In the genomic region with DNA sequence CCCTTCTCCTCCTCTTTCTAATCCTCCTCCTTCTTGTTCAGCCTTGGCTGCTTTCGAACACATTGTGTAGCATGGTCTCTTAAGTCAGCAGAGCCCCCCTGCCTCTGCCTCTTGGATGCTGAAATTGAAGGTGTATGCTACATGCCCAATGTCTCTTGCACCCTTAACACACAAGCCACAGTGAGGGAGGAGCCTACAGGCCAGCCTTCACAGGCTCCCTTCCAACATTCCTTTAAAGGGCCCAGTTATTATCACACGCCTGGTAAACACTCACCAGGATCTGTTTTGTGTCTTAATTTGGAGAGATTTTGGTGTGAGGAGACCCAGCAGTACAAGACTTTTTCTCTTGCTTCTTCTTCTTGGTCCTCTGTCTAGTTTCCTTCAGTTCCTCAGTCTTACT, we compare ENCODE assay signal across 24 mouse cellular contexts.
A peak's percentile ranks its signal among the peaks of the same experiment; 100 is the strongest.
DNase-seq lines count a peak whose midpoint lies in the region; ATAC-seq and TF ChIP-seq lines count a peak whose summit lies in the region.
"Had no signal": no experiment of that assay in that cellular context is flagged by ENCODE, and none has a peak within 500 bp of the region (broad histone marks: within the 10 kb centered on the region; RNA-seq: fewer than 3 reads in every experiment).

No protein-coding gene starts in this region.

- TF ChIP-seq CTCF in kidney, adult 2 months (conservative IDR thresholded peaks at IDR 0.05; ENCODE audit: insufficient read depth, insufficient read length, low read depth, low read length) = no peak
- no peak for TF ChIP-seq CTCF in lung, postnatal 0 days (IDR thresholded peaks at IDR 0.05)
- no peak for TF ChIP-seq CTCF in stomach, postnatal 0 days (IDR thresholded peaks at IDR 0.05; ENCODE audit: low read depth)

- TF ChIP-seq EP300 in lung, postnatal 0 days (IDR thresholded peaks at IDR 0.05) = no peak
- no peak for TF ChIP-seq EP300 in stomach, postnatal 0 days (optimal IDR thresholded peaks at IDR 0.05)

- no peak overlapping the region for H3K4me3 ChIP-seq in heart, embryonic 14.5 days (ENCODE audit: control insufficient read depth in 1 of 2, insufficient read depth in 1 of 2, low read depth in 1 of 2, low read length in 2 of 2)
- no peak overlapping the region for H3K4me3 ChIP-seq in kidney, adult 2 months (ENCODE audit: insufficient read depth, low read depth, low read length)
- H3K4me3 ChIP-seq in lung, postnatal 0 days (ENCODE audit: low read depth, low read length) = no peak overlapping the region
- H3K4me3 ChIP-seq in stomach, postnatal 0 days (ENCODE audit: low read depth, low read length) = no peak overlapping the region
- H3K4me3 ChIP-seq: forebrain, embryonic 13.5 days; heart, embryonic 12.5 days; limb, embryonic 12.5 days; midbrain, embryonic 10.5 days; myocyte; neural tube, embryonic 13.5 days had no signal

- H3K27ac ChIP-seq in heart, embryonic 14.5 days (replicated peaks in 1 of 2; ENCODE audit: control insufficient read depth in 1 of 2, insufficient read depth in 1 of 2, low read depth in 2 of 2, low read length in 2 of 2) = 0 out of 4 replicates have a peak overlapping the region, but pooled peaks have one; percentile 10
- H3K27ac ChIP-seq in kidney, adult 2 months (ENCODE audit: insufficient read depth, low read depth, low read length) = no peak overlapping the region
- peak overlapping the region; percentile 26; the same call in 1 of the 2 replicates for H3K27ac ChIP-seq in lung, postnatal 0 days (ENCODE audit: low read length)
- peak overlapping the region; percentile 53; the same call in 1 of the 2 replicates for H3K27ac ChIP-seq in stomach, postnatal 0 days (replicated peaks)
- H3K27ac ChIP-seq: forebrain, embryonic 13.5 days; hindbrain, postnatal 0 days; limb, embryonic 12.5 days; midbrain, embryonic 10.5 days; neural tube, embryonic 13.5 days had no signal

- H3K4me2 ChIP-seq in heart, embryonic 14.5 days (ENCODE audit: low read length) = no peak overlapping the region
- H3K4me2 ChIP-seq in lung, postnatal 0 days (replicated peaks; ENCODE audit: low read depth, low read length) = no peak overlapping the region
- no peak overlapping the region for H3K4me2 ChIP-seq in stomach, postnatal 0 days (replicated peaks; ENCODE audit: low read depth)
- H3K4me2 ChIP-seq: forebrain, embryonic 13.5 days; heart, embryonic 12.5 days; limb, embryonic 12.5 days; neural tube, embryonic 13.5 days had no signal

- H3K9me3 ChIP-seq in heart, embryonic 14.5 days (ENCODE audit: control insufficient read depth, low read length) = no peaks in the 10 kb centered on the region
- H3K9me3 ChIP-seq in lung, postnatal 0 days (ENCODE audit: low read length) = no peaks in the 10 kb centered on the region
- H3K9me3 ChIP-seq in stomach, postnatal 0 days (ENCODE audit: control insufficient read depth, low read length) = no peaks in the 10 kb centered on the region
- H3K9me3 ChIP-seq: forebrain, embryonic 13.5 days; heart, embryonic 12.5 days; limb, embryonic 12.5 days; midbrain, embryonic 10.5 days; neural tube, embryonic 13.5 days had no signal

- DNase-seq in heart, postnatal 4 days = no peak
- peak; percentile 49 for DNase-seq in kidney, adult 2 months
- no peak for DNase-seq in kidney, adult 18-20 months
- no peak for DNase-seq in lung, postnatal 0 days (ENCODE audit: low spot score)
- DNase-seq in lung, postnatal 14 days = no peak
- DNase-seq in stomach, postnatal 0 days (ENCODE audit: low spot score) = no peak
- no peak for DNase-seq in kidney, postnatal 4 days
- DNase-seq: adrenal gland, adult 2 months; cerebellum, adult 18-20 months; kidney, adult 9 months; kidney, postnatal 14 days; right cerebral cortex, postnatal 4 days; thymus, adult 18-20 months; thymus, postnatal 36 days had no signal

- no peak for TF ChIP-seq POLR2A in kidney, adult 2 months (IDR thresholded peaks at IDR 0.05; ENCODE audit: low read depth, low read length)

- no peak overlapping the region for H3K9ac ChIP-seq in heart, embryonic 14.5 days (ENCODE audit: low read length)
- H3K9ac ChIP-seq in lung, postnatal 0 days (replicated peaks; ENCODE audit: low read depth) = no peak overlapping the region
- H3K9ac ChIP-seq in stomach, postnatal 0 days (ENCODE audit: low read length) = no peak overlapping the region
- H3K9ac ChIP-seq: forebrain, embryonic 13.5 days; heart, embryonic 12.5 days; limb, embryonic 12.5 days; neural tube, embryonic 13.5 days had no signal

- WGBS in heart, embryonic 14.5 days = 64% methylated on average over 2 of the region's 2 CpGs
- WGBS in kidney, adult 2 months = 59% methylated on average over 2 of the region's 2 CpGs
- 67% methylated on average over 2 of the region's 2 CpGs for WGBS in lung, postnatal 0 days
- WGBS in stomach, postnatal 0 days = 53% methylated on average over 2 of the region's 2 CpGs

- ATAC-seq in heart, embryonic 14.5 days (ENCODE audit: insufficient number of reproducible peaks, insufficient read depth, low FRiP score, low read depth) = no peak
- no peak for ATAC-seq in lung, postnatal 0 days
- 0 out of 2 replicates have a peak, but pooled peaks have one; percentile 60 for ATAC-seq in stomach, postnatal 0 days (ENCODE audit: low FRiP score, low TSS enrichment)
- ATAC-seq: forebrain, embryonic 13.5 days; hindbrain, postnatal 0 days; midbrain, embryonic 16.5 days; Patski had no signal

- no peaks in the 10 kb centered on the region for H3K36me3 ChIP-seq in heart, embryonic 14.5 days (ENCODE audit: control insufficient read depth, insufficient read depth, low read length)
- H3K36me3 ChIP-seq in kidney, adult 2 months (ENCODE audit: control insufficient read depth, insufficient read depth, low read length) = no peaks in the 10 kb centered on the region
- H3K36me3 ChIP-seq in lung, postnatal 0 days (ENCODE audit: insufficient read depth, low read length) = no peaks in the 10 kb centered on the region
- no peaks in the 10 kb centered on the region for H3K36me3 ChIP-seq in stomach, postnatal 0 days (ENCODE audit: control insufficient read depth, insufficient read depth, low read length)
- H3K36me3 ChIP-seq: heart, embryonic 12.5 days; limb, embryonic 12.5 days; midbrain, embryonic 10.5 days; neural tube, embryonic 13.5 days had no signal

- peaks cover 15 to 46% of the 10 kb centered on the region in 2 experiments for H3K4me1 ChIP-seq in heart, embryonic 14.5 days (ENCODE audit: control insufficient read depth in 2 of 2, insufficient read depth in 2 of 2, low read length in 2 of 2)
- H3K4me1 ChIP-seq in kidney, adult 2 months (ENCODE audit: control insufficient read depth, insufficient read depth, low read length) = peaks cover 10% of the 10 kb centered on the region
- H3K4me1 ChIP-seq in lung, postnatal 0 days (ENCODE audit: insufficient read depth, low read depth, low read length) = 0 out of 2 replicates have a peak, but pooled peaks cover 6% of the 10 kb centered on the region
- peaks cover 5% of the 10 kb centered on the region for H3K4me1 ChIP-seq in stomach, postnatal 0 days (replicated peaks; ENCODE audit: control insufficient read depth, insufficient read depth)

- H3K27me3 ChIP-seq in heart, embryonic 14.5 days (ENCODE audit: control insufficient read depth, insufficient read depth, low read length) = no peaks in the 10 kb centered on the region
- H3K27me3 ChIP-seq in kidney, adult 2 months (replicated peaks; ENCODE audit: control insufficient read depth, insufficient read depth, low read length) = no peaks in the 10 kb centered on the region
- no peaks in the 10 kb centered on the region for H3K27me3 ChIP-seq in lung, postnatal 0 days (replicated peaks; ENCODE audit: insufficient read depth, low read length)
- no peaks in the 10 kb centered on the region for H3K27me3 ChIP-seq in stomach, postnatal 0 days (ENCODE audit: control insufficient read depth, insufficient read depth, low read length)
- H3K27me3 ChIP-seq: forebrain, embryonic 13.5 days; heart, embryonic 12.5 days; limb, embryonic 12.5 days; neural tube, embryonic 13.5 days; Patski had no signal
